17 mouse cellular contexts compared by ENCODE assay signal in genomic region chr3:29539211-29539610, GRCm38 (mm10).
DNase-seq lines count a peak whose midpoint lies in the region; ATAC-seq and TF ChIP-seq lines count a peak whose summit lies in the region.
"Had no signal": no experiment of that assay in that cellular context is flagged by ENCODE, and none has a peak within 500 bp of the region (broad histone marks: within the 10 kb centered on the region; RNA-seq: fewer than 3 reads in every experiment).

No protein-coding gene starts in this region.

- no peak overlapping the region for H3K4me3 ChIP-seq in liver, adult 2 months (ENCODE audit: insufficient read depth, low read depth, low read length)
- H3K4me3 ChIP-seq in liver, embryonic 12.5 days, result no peak overlapping the region
- no peak overlapping the region for H3K4me3 ChIP-seq in hindbrain, embryonic 11.5 days (ENCODE audit: low read depth, low read length)
- H3K4me3 ChIP-seq: embryonic facial prominence, embryonic 13.5 days; forebrain, embryonic 12.5 days; hindbrain, embryonic 10.5 days; left cerebral cortex, adult 2 months; limb, embryonic 12.5 days; midbrain, embryonic 15.5 days had no signal

- H3K4me1 ChIP-seq in liver, adult 2 months (ENCODE audit: control insufficient read depth, insufficient read depth, low read length), result no peaks in the 10 kb centered on the region
- no peaks in the 10 kb centered on the region for H3K4me1 ChIP-seq in liver, embryonic 12.5 days
- no peaks in the 10 kb centered on the region for H3K4me1 ChIP-seq in hindbrain, embryonic 11.5 days (replicated peaks; ENCODE audit: control insufficient read depth, insufficient read depth, low read length)
- H3K4me1 ChIP-seq: embryonic facial prominence, embryonic 13.5 days; midbrain, embryonic 15.5 days had no signal

- H3K79me2 ChIP-seq in liver, adult 2 months (ENCODE audit: control insufficient read depth, insufficient read depth, low read length), result no peaks in the 10 kb centered on the region

- no peak overlapping the region for H3K4me2 ChIP-seq in liver, embryonic 12.5 days
- H3K4me2 ChIP-seq in hindbrain, embryonic 11.5 days (replicated peaks; ENCODE audit: low read depth, low read length), result no peak overlapping the region
- H3K4me2 ChIP-seq: embryonic facial prominence, embryonic 13.5 days; forebrain, embryonic 12.5 days; limb, embryonic 12.5 days; midbrain, embryonic 15.5 days had no signal

- H3K27me3 ChIP-seq in liver, adult 2 months (ENCODE audit: control insufficient read depth, insufficient read depth, low read length), result no peaks in the 10 kb centered on the region
- no peaks in the 10 kb centered on the region for H3K27me3 ChIP-seq in liver, embryonic 12.5 days (replicated peaks)
- H3K27me3 ChIP-seq in hindbrain, embryonic 11.5 days (ENCODE audit: control insufficient read depth, insufficient read depth, low read length), result no peaks in the 10 kb centered on the region
- H3K27me3 ChIP-seq: embryonic facial prominence, embryonic 13.5 days; forebrain, embryonic 12.5 days; limb, embryonic 12.5 days; midbrain, embryonic 15.5 days had no signal

- TF ChIP-seq CTCF in liver, adult 2 months (IDR thresholded peaks at IDR 0.05; ENCODE audit: low read depth, low read length), result no peak

- no peaks in the 10 kb centered on the region for H3K36me3 ChIP-seq in liver, adult 2 months (ENCODE audit: control insufficient read depth, insufficient read depth, low read length)
- no peaks in the 10 kb centered on the region for H3K36me3 ChIP-seq in liver, embryonic 12.5 days
- H3K36me3 ChIP-seq in hindbrain, embryonic 11.5 days (ENCODE audit: control insufficient read depth, insufficient read depth, low read length), result no peaks in the 10 kb centered on the region
- H3K36me3 ChIP-seq: embryonic facial prominence, embryonic 13.5 days; forebrain, embryonic 12.5 days; hindbrain, embryonic 10.5 days; limb, embryonic 12.5 days; midbrain, embryonic 15.5 days had no signal

- DNase-seq in adrenal gland, adult 2 months, result peak; percentile 32
- DNase-seq in adrenal gland, postnatal 25 days, result no peak
- peak; percentile 14 for DNase-seq in liver, adult 2 months (ENCODE audit: extremely low read depth, low read depth, low spot score)
- peak; percentile 55 for DNase-seq in kidney, postnatal 14 days
- DNase-seq in lung, postnatal 36 days, result peak; percentile 42
- DNase-seq in hindbrain, embryonic 11.5 days (ENCODE audit: low spot score), result no peak
- DNase-seq: cerebellum, adult 11 months; right cerebral cortex, postnatal 4 days had no signal

- ATAC-seq in liver, embryonic 12.5 days, result no peak
- no peak for ATAC-seq in erythroblast, adult 5-6 weeks (replicated peaks; ENCODE audit: low FRiP score, poor library complexity, severe bottlenecking)
- no peak for ATAC-seq in hindbrain, embryonic 11.5 days (ENCODE audit: low FRiP score)
- ATAC-seq: midbrain, embryonic 15.5 days; Patski had no signal

- WGBS in liver, adult 2 months, result 51% methylated on average over 2 of the region's 2 CpGs
- 28% methylated on average over 2 of the region's 2 CpGs for WGBS in liver, embryonic 12.5 days (ENCODE audit: insufficient replicate concordance)
- 81% methylated on average over 2 of the region's 2 CpGs for WGBS in hindbrain, embryonic 11.5 days

- peak overlapping the region; percentile 69; the same call in 1 of the 2 replicates for H3K27ac ChIP-seq in liver, adult 2 months (replicated peaks; ENCODE audit: insufficient read depth, low read depth, low read length)
- no peak overlapping the region for H3K27ac ChIP-seq in liver, embryonic 12.5 days
- H3K27ac ChIP-seq in hindbrain, embryonic 11.5 days (ENCODE audit: low read depth, low read length), result no peak overlapping the region
- H3K27ac ChIP-seq: embryonic facial prominence, embryonic 13.5 days; forebrain, embryonic 12.5 days; hindbrain, embryonic 10.5 days; left cerebral cortex, adult 2 months; limb, embryonic 12.5 days; midbrain, embryonic 15.5 days had no signal

- H3K9me3 ChIP-seq in liver, embryonic 12.5 days (replicated peaks), result no peaks in the 10 kb centered on the region
- H3K9me3 ChIP-seq in hindbrain, embryonic 11.5 days (ENCODE audit: control insufficient read depth, low read length), result no peaks in the 10 kb centered on the region
- H3K9me3 ChIP-seq: embryonic facial prominence, embryonic 13.5 days; forebrain, embryonic 12.5 days; hindbrain, embryonic 10.5 days; limb, embryonic 12.5 days; midbrain, embryonic 15.5 days had no signal

- H3K9ac ChIP-seq in liver, adult 2 months (ENCODE audit: low read depth, low read length), result no peak overlapping the region
- no peak overlapping the region for H3K9ac ChIP-seq in liver, embryonic 12.5 days
- no peak overlapping the region for H3K9ac ChIP-seq in hindbrain, embryonic 11.5 days (ENCODE audit: low read depth, low read length)
- H3K9ac ChIP-seq: embryonic facial prominence, embryonic 13.5 days; forebrain, embryonic 12.5 days; limb, embryonic 12.5 days; midbrain, embryonic 15.5 days had no signal

- no peak for TF ChIP-seq POLR2A in liver, adult 2 months (IDR thresholded peaks at IDR 0.05; ENCODE audit: extremely low read depth, insufficient read depth, low read length)

Comparison
In these comparisons a context has a peak if more than half of its experiments do, and no peak if none do; other contexts are left out.
1. DNase-seq: peak in adrenal gland, adult 2 months (single experiment), liver, adult 2 months (single experiment), kidney, postnatal 14 days (single experiment) and lung, postnatal 36 days (single experiment); none in adrenal gland, postnatal 25 days (single experiment) and hindbrain, embryonic 11.5 days (single experiment).